Mouse (Mus musculus): ENCODE results near the gene Phf21a. TPM values are rescaled to one million over a fixed set of nuclear protein-coding genes. Genes with fewer than 3 reads are reported as not detected.

The Phf21a gene
- polyA plus RNA-seq, 1 experiment from 2014 or later, result 44.1 TPM

- 88% methylated on average over 3 of the region's 3 CpGs for WGBS
- ATAC-seq (ENCODE audit: low FRiP score), result no peak
- H3K27ac ChIP-seq, result no peak overlapping the region
- no peaks in the 10 kb centered on the region for H3K9me3 ChIP-seq
- no peaks in the 10 kb centered on the region for H3K27me3 ChIP-seq
- H3K36me3 ChIP-seq (replicated peaks), result no peaks in the 10 kb centered on the region
- H3K4me3 ChIP-seq (replicated peaks), result no peak overlapping the region
- H3K4me1 ChIP-seq, result no peaks in the 10 kb centered on the region; the same call in 1 of the 2 replicates
- no peak overlapping the region for H3K9ac ChIP-seq
- H3K4me2 ChIP-seq, result no peak overlapping the region
Observed at GRCm38 (mm10) chr2:92291526-92291925, 198.6 kb downstream of the Phf21a start.

DNA sequence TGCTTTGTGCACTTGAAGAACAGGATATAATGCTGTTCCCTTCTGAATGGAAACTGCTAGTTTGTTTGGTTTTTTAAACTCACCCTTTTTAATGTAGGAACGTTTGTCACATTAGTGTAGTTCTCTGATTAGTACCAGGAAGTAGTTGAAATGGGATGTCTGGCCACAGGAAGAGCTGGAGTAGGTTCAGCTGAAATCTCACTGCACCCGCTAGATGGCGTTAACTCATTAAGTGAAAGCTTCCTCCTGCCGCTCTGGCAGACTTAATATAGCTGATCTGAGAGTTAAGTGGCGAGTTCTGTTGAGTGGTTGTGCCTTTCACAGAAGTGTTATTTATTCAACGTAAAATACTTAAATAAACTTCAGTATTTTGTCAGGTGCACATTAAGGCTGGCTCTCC, 203.5 kb downstream of the Phf21a start:
- peak; percentile 57; the same call in 1 of the 2 replicates for ATAC-seq (ENCODE audit: low FRiP score)
- WGBS, result 5% methylated on average over 6 of the region's 6 CpGs
- H3K4me3 ChIP-seq (replicated peaks), result no peak overlapping the region

GRCm38 (mm10) chr2:92299896-92300295, 207.0 kb downstream of the Phf21a start:
- Histone ChIP-seq H3K4me3 (replicated peaks) (no peak overlapping the region), H3K4me2 (no peak overlapping the region), H3K36me3 (replicated peaks) (no peaks in the 10 kb centered on the region), H3K9ac (no peak overlapping the region), H3K27ac (peak overlapping the region; percentile 31; the same call in 1 of the 2 replicates), H3K4me1 (peaks cover 11% of the 10 kb centered on the region), H3K9me3 (no peaks in the 10 kb centered on the region), H3K27me3 (no peaks in the 10 kb centered on the region)
- ATAC-seq (ENCODE audit: low FRiP score), result no peak
- WGBS, result 43% methylated on average over 10 of the region's 10 CpGs

More for the DNA sequence above, 203.5 kb downstream of the Phf21a start:
- Histone ChIP-seq H3K9me3 (no peaks in the 10 kb centered on the region), H3K27me3 (no peaks in the 10 kb centered on the region), H3K4me1 (peaks cover 7% of the 10 kb centered on the region; the same call in 1 of the 2 replicates), H3K27ac (no peak overlapping the region), H3K4me2 (no peak overlapping the region), H3K36me3 (replicated peaks) (no peaks in the 10 kb centered on the region), H3K9ac (no peak overlapping the region)

DNA sequence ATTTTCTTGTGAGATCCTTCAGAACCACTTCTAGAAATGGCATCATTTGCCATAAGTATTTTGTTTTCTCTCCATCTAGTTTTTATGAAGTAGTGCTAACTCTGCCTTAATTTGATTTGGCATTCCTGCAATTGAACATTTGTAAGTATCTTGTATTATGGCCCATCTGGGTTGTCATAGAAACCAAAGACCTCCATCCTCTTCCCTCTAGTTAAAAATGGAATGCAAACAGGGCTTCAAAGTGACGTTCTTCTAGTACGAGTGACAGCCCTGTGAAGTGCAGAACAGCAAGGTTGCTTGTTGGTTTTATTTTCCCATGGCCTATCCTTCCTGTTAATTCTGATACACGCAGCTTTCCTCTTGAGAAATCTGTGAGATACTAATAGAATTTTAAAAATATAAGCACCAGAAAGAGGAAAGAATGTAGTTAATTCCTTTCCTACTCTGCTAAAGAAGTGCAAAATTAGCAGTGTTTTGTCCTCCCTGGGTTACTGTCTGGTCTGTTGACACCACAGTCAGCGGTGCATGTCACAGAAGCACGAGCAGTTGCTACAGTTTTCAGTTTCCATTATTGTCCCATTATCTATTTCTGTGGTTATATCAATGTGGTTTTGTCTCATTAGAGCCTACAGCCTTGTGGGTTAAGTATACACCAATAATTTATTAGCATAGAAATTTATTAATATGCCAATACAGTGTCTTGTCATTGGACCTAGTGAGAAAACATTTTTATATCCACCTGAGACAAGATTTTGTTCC, 209.1 kb downstream of the Phf21a start:
- ATAC-seq (ENCODE audit: low FRiP score), result no peak
- H3K4me2 ChIP-seq, result no peak overlapping the region
- no peak overlapping the region for H3K4me3 ChIP-seq (replicated peaks)
- H3K27me3 ChIP-seq, result no peaks in the 10 kb centered on the region
- no peak overlapping the region for H3K27ac ChIP-seq
- WGBS, result 42% methylated on average over 5 of the region's 5 CpGs
- no peak overlapping the region for H3K9ac ChIP-seq
- no peaks in the 10 kb centered on the region for H3K9me3 ChIP-seq
- peaks cover 21% of the 10 kb centered on the region for H3K4me1 ChIP-seq
- H3K36me3 ChIP-seq (replicated peaks), result no peaks in the 10 kb centered on the region

DNA sequence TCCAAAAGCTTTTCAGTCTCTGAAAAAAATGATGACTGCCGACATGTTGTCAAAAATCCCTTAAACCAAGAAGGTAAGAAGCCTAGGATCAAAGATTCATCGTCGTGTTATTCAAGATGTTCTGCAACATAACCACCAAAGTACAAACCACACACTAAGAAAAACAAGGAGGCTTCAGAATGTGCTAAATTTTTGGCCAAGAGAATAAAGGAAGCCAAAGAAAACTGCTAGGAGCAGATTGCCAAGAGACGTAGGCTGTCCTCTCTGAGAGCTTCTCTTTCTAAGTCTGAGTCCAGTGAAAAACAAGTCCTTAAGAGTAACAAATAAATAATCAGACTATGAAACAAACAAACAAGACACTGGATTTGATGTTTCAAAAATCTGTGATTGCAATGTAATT, 219.6 kb downstream of the Phf21a start:
- no peaks in the 10 kb centered on the region for H3K9me3 ChIP-seq
- 0 out of 2 replicates have a peak, but pooled peaks cover 3% of the 10 kb centered on the region for H3K36me3 ChIP-seq (replicated peaks)
- H3K4me2 ChIP-seq, result no peak overlapping the region
- H3K27ac ChIP-seq, result no peak overlapping the region
- H3K27me3 ChIP-seq, result no peaks in the 10 kb centered on the region
- H3K9ac ChIP-seq, result no peak overlapping the region
- H3K4me1 ChIP-seq, result peaks cover 3% of the 10 kb centered on the region; the same call in 1 of the 2 replicates
- WGBS, result 94% methylated on average over 4 of the region's 4 CpGs
- ATAC-seq (ENCODE audit: low FRiP score), result no peak
- no peak overlapping the region for H3K4me3 ChIP-seq (replicated peaks)

DNA sequence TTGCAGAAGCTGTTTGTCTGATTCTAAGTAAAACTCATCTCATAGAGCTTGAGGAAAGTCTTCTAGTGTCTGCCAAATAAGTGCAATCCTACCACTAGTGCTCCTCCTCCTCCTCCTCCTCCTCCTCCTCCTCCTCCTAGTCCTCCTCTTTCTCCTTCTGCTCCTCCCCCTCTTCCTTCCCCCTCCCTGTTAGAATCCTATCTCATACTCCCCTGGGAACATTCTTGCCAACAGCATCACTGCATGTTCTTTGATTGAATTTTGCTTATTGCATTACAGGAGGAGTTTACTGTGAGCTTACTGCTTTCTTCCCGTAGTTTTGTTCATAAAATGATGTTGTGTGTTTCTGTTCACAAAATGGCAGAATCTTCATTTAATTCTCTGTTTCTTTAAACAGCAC, 221.1 kb downstream of the Phf21a start:
- no peaks in the 10 kb centered on the region for H3K27me3 ChIP-seq
- H3K9me3 ChIP-seq, result no peaks in the 10 kb centered on the region
- WGBS, result 98% methylated on average over 1 of the region's 1 CpGs
- H3K36me3 ChIP-seq (replicated peaks), result 0 out of 2 replicates have a peak, but pooled peaks cover 3% of the 10 kb centered on the region
- no peak for ATAC-seq (ENCODE audit: low FRiP score)
- H3K9ac ChIP-seq, result no peak overlapping the region
- no peak overlapping the region for H3K4me3 ChIP-seq (replicated peaks)
- no peak overlapping the region for H3K27ac ChIP-seq
- H3K4me2 ChIP-seq, result no peak overlapping the region
- peaks cover 3% of the 10 kb centered on the region; the same call in 1 of the 2 replicates for H3K4me1 ChIP-seq

- Histone ChIP-seq H3K27ac (no peak overlapping the region), H3K36me3 (replicated peaks) (peaks cover 12% of the 10 kb centered on the region), H3K9ac (no peak overlapping the region), H3K27me3 (no peaks in the 10 kb centered on the region), H3K9me3 (no peaks in the 10 kb centered on the region), H3K4me2 (no peak overlapping the region), H3K4me3 (replicated peaks) (no peak overlapping the region), H3K4me1 (peaks cover 3% of the 10 kb centered on the region; the same call in 1 of the 2 replicates)
- no peak for ATAC-seq (ENCODE audit: low FRiP score)
- WGBS, result 85% methylated on average over 3 of the region's 3 CpGs
Observed at GRCm38 (mm10) chr2:92316652-92317051, 223.7 kb downstream of the Phf21a start.

DNA sequence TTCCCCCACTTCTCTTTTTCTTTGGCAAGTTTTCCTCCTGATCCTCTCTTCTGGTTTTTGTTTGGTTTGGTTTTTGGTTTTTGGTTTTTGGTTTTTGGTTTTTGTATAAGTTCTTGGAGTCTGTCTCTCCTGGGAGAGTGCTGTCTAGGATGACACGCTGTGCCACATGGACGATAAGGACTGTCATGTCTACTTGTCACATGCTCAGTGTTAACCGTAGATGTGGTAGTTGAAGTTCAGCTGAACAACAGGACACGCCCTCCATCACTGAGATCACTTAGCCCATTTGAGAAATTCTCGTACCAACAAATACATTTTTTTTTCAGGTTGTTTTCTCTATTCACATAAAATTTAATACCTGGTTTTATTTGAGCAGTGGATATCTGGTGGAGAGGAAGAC, 224.3 kb downstream of the Phf21a start:
- Histone ChIP-seq H3K9ac (no peak overlapping the region), H3K4me3 (replicated peaks) (no peak overlapping the region), H3K4me1 (peaks cover 3% of the 10 kb centered on the region; the same call in 1 of the 2 replicates), H3K9me3 (no peaks in the 10 kb centered on the region), H3K27ac (no peak overlapping the region), H3K36me3 (replicated peaks) (peaks cover 18% of the 10 kb centered on the region), H3K4me2 (no peak overlapping the region), H3K27me3 (no peaks in the 10 kb centered on the region)
- 91% methylated on average over 5 of the region's 5 CpGs for WGBS
- ATAC-seq (ENCODE audit: low FRiP score), result no peak

- H3K9ac ChIP-seq, result no peak overlapping the region
- H3K27ac ChIP-seq, result no peak overlapping the region
- WGBS, result 93% methylated on average over 2 of the region's 2 CpGs
- no peak overlapping the region for H3K4me3 ChIP-seq (replicated peaks)
- H3K9me3 ChIP-seq, result no peaks in the 10 kb centered on the region
- no peaks in the 10 kb centered on the region for H3K4me1 ChIP-seq
- H3K4me2 ChIP-seq, result no peak overlapping the region
- ATAC-seq (ENCODE audit: low FRiP score), result no peak
- peaks cover 49% of the 10 kb centered on the region for H3K36me3 ChIP-seq (replicated peaks)
- no peaks in the 10 kb centered on the region for H3K27me3 ChIP-seq
Observed at GRCm38 (mm10) chr2:92322669-92323068, 229.8 kb downstream of the Phf21a start.

DNA sequence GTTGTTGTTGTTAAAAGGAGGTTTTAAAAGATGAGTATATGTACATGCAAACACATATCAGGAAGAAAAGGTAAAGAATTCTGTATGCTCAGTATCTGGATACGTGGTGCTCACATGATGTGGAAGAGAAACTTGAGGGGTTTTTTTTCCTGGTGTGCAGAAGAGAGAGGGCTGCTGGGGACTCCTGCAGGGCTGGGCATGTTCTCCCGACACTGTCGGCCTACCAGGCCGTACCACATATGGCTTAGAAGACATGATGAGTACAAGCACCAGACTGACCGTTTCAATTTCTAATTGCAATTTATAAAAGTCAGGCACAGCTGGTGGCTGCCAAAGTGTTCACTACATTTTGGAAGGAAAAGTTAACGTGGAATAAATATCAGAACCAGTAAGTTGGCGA, 232.8 kb downstream of the Phf21a start:
- no peak overlapping the region for H3K4me2 ChIP-seq
- ATAC-seq (ENCODE audit: low FRiP score), result no peak
- H3K27ac ChIP-seq, result no peak overlapping the region
- no peaks in the 10 kb centered on the region for H3K9me3 ChIP-seq
- H3K4me1 ChIP-seq, result no peaks in the 10 kb centered on the region
- no peaks in the 10 kb centered on the region for H3K27me3 ChIP-seq
- WGBS, result 93% methylated on average over 7 of the region's 7 CpGs
- peaks cover 73% of the 10 kb centered on the region for H3K36me3 ChIP-seq (replicated peaks)
- H3K4me3 ChIP-seq (replicated peaks), result no peak overlapping the region
- no peak overlapping the region for H3K9ac ChIP-seq

DNA sequence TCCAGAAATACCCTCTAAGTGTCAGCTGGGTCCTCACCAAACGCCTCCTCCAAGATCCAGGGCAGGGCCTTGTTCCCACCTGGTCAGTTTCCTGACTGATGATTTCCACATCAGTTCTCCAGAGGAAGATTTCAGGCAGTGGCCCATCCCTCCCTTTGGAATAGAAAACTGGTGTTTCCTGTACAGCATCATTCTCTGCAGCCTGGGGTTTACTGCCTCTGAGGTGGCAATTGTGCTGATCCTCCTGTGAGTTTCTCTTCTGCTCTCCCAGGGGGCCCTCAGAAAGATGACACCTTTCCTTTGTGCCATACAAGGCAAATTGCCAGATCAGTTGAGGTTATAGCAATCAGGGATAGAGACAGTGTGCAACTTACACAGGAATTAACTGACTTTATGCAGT, 233.3 kb downstream of the Phf21a start:
- 96% methylated on average over 1 of the region's 1 CpGs for WGBS
- ATAC-seq (ENCODE audit: low FRiP score), result no peak
- no peaks in the 10 kb centered on the region for H3K9me3 ChIP-seq
- H3K27ac ChIP-seq, result no peak overlapping the region
- H3K27me3 ChIP-seq, result no peaks in the 10 kb centered on the region
- no peak overlapping the region for H3K4me2 ChIP-seq
- no peak overlapping the region for H3K9ac ChIP-seq
- no peaks in the 10 kb centered on the region for H3K4me1 ChIP-seq
- no peak overlapping the region for H3K4me3 ChIP-seq (replicated peaks)
- peaks cover 74% of the 10 kb centered on the region for H3K36me3 ChIP-seq (replicated peaks)

- Histone ChIP-seq H3K4me3 (replicated peaks) (no peak overlapping the region), H3K27me3 (no peaks in the 10 kb centered on the region), H3K9ac (no peak overlapping the region), H3K27ac (no peak overlapping the region), H3K36me3 (replicated peaks) (peaks cover 69% of the 10 kb centered on the region), H3K4me1 (no peaks in the 10 kb centered on the region), H3K4me2 (no peak overlapping the region), H3K9me3 (no peaks in the 10 kb centered on the region)
- ATAC-seq (ENCODE audit: low FRiP score), result no peak
- WGBS, result 98% methylated on average over 4 of the region's 4 CpGs
Observed at GRCm38 (mm10) chr2:92327601-92328000, 234.7 kb downstream of the Phf21a start.

DNA sequence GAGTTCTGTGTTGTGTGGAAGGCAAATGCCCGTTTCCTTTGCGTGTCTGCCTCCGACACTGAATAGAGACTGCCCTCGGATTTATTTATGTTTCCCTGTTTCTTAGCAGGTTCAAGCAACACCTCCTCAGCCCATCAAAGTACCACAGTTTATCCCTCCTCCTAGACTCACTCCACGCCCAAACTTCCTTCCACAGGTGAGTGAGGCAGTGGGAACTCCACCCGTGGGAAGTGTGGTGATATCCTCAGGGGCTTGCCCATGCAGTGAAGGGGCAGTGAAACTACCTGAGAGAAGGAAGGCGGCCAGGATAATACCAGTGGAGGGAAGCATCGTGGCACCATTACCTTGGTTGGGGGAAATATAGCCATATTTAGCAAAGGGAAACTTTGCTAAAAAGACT, 235.3 kb downstream of the Phf21a start:
- Histone ChIP-seq H3K4me1 (no peaks in the 10 kb centered on the region), H3K36me3 (replicated peaks) (peaks cover 70% of the 10 kb centered on the region), H3K4me2 (no peak overlapping the region), H3K27ac (no peak overlapping the region), H3K9ac (no peak overlapping the region), H3K4me3 (replicated peaks) (no peak overlapping the region), H3K27me3 (no peaks in the 10 kb centered on the region), H3K9me3 (no peaks in the 10 kb centered on the region)
- 97% methylated on average over 8 of the region's 8 CpGs for whole genome bisulfite sequencing
- ATAC-seq (ENCODE audit: low FRiP score), result no peak
